8 mouse cellular contexts compared by ENCODE assay signal in the genomic region with DNA sequence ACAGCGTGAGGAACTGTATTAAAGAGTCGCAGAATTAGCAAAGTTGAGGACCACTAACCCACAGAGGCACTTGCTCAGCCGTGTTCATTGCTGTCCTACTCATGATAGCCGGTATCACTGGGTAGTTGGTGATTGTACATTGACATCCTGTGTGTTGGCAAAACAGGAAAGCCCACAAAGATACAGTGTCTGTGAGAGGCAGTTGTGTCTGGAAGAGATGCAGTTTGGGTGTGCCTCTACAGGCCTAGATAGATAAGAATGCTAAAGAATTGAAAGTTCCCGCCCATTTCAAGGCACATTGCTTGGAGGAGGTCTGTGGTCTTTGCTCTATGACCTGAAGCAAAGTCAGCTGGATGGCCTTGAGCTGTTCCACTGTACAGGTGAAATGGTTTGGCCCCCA. TPM values are rescaled to one million over a fixed set of nuclear protein-coding genes. Genes with fewer than 3 reads are reported as not detected.
DNase-seq lines count a peak whose midpoint lies in the region; ATAC-seq and TF ChIP-seq lines count a peak whose summit lies in the region.

A gene (plus strand): TSS at position 327 of the 400 bp plus-strand sequence.

- ATAC-seq in forebrain, embryonic 15.5 days (replicated peaks): no peak
- no peak for ATAC-seq in hindbrain, embryonic 11.5 days (ENCODE audit: low FRiP score)
- peak; percentile 100 for ATAC-seq in liver, embryonic 11.5 days (replicated peaks; ENCODE audit: low FRiP score)
- peak; percentile 94 for ATAC-seq in stomach, embryonic 15.5 days (ENCODE audit: insufficient read depth, low FRiP score, low read depth)

- H3K36me3 ChIP-seq in kidney, adult 2 months (ENCODE audit: control insufficient read depth, insufficient read depth, low read length): no peaks in the 10 kb centered on the region
- H3K36me3 ChIP-seq in forebrain, embryonic 15.5 days: no peaks in the 10 kb centered on the region
- no peaks in the 10 kb centered on the region for H3K36me3 ChIP-seq in hindbrain, embryonic 11.5 days (ENCODE audit: control insufficient read depth, insufficient read depth, low read length)
- H3K36me3 ChIP-seq in liver, embryonic 11.5 days (ENCODE audit: control insufficient read depth, insufficient read depth, low read length): no peaks in the 10 kb centered on the region
- H3K36me3 ChIP-seq in stomach, embryonic 15.5 days: no peaks in the 10 kb centered on the region

- H3K4me2 ChIP-seq in forebrain, embryonic 15.5 days (replicated peaks): no peak within 1 kb of the TSS
- H3K4me2 ChIP-seq in hindbrain, embryonic 11.5 days (replicated peaks; ENCODE audit: low read depth, low read length): no peak within 1 kb of the TSS
- H3K4me2 ChIP-seq in liver, embryonic 11.5 days: peak within 1 kb of the TSS; percentile 67
- 0 out of 2 replicates have a peak within 1 kb of the TSS, but pooled peaks have one; percentile 5 for H3K4me2 ChIP-seq in stomach, embryonic 15.5 days

- H3K27me3 ChIP-seq in kidney, adult 2 months (replicated peaks; ENCODE audit: control insufficient read depth, insufficient read depth, low read length): no peaks in the 10 kb centered on the region
- H3K27me3 ChIP-seq in forebrain, embryonic 15.5 days: no peaks in the 10 kb centered on the region
- no peaks in the 10 kb centered on the region for H3K27me3 ChIP-seq in hindbrain, embryonic 11.5 days (ENCODE audit: control insufficient read depth, insufficient read depth, low read length)
- no peaks in the 10 kb centered on the region for H3K27me3 ChIP-seq in liver, embryonic 11.5 days (replicated peaks; ENCODE audit: control insufficient read depth, insufficient read depth, low read length)
- H3K27me3 ChIP-seq in stomach, embryonic 15.5 days (replicated peaks): no peaks in the 10 kb centered on the region

- no peak for TF ChIP-seq POLR2A in kidney, adult 2 months (IDR thresholded peaks at IDR 0.05; ENCODE audit: low read depth, low read length)

- no peak within 1 kb of the TSS for H3K27ac ChIP-seq in kidney, adult 2 months (ENCODE audit: insufficient read depth, low read depth, low read length)
- H3K27ac ChIP-seq in forebrain, embryonic 15.5 days (replicated peaks): no peak within 1 kb of the TSS
- H3K27ac ChIP-seq in hindbrain, embryonic 11.5 days (ENCODE audit: low read depth, low read length): no peak within 1 kb of the TSS
- H3K27ac ChIP-seq in liver, embryonic 11.5 days (ENCODE audit: low read depth, low read length): peak within 1 kb of the TSS; percentile 94
- no peak within 1 kb of the TSS for H3K27ac ChIP-seq in stomach, embryonic 15.5 days

- no peak within 1 kb of the TSS for H3K4me3 ChIP-seq in kidney, adult 2 months (ENCODE audit: insufficient read depth, low read depth, low read length)
- H3K4me3 ChIP-seq in forebrain, embryonic 15.5 days: no peak within 1 kb of the TSS
- H3K4me3 ChIP-seq in hindbrain, embryonic 11.5 days (ENCODE audit: low read depth, low read length): no peak within 1 kb of the TSS
- peak within 1 kb of the TSS; percentile 33 for H3K4me3 ChIP-seq in liver, embryonic 11.5 days (ENCODE audit: low read depth, low read length)
- no peak within 1 kb of the TSS; the same call in 1 of the 2 replicates for H3K4me3 ChIP-seq in stomach, embryonic 15.5 days (replicated peaks)

- H3K9ac ChIP-seq in forebrain, embryonic 15.5 days (replicated peaks): no peak within 1 kb of the TSS
- no peak within 1 kb of the TSS for H3K9ac ChIP-seq in hindbrain, embryonic 11.5 days (ENCODE audit: low read depth, low read length)
- H3K9ac ChIP-seq in liver, embryonic 11.5 days (ENCODE audit: low read depth, low read length): peak within 1 kb of the TSS; percentile 70
- H3K9ac ChIP-seq in stomach, embryonic 15.5 days: no peak within 1 kb of the TSS

- no peak for DNase-seq in kidney, adult 2 months
- no peak for DNase-seq in kidney, postnatal 14 days
- no peak for DNase-seq in adrenal gland, adult 8-10 months
- DNase-seq in hindbrain, embryonic 11.5 days (ENCODE audit: low spot score): no peak
- DNase-seq in liver, embryonic 11.5 days (ENCODE audit: low spot score): no peak
- DNase-seq in thymus, postnatal 14 days: no peak

- WGBS in kidney, adult 2 months: 90% methylated on average over 5 of the region's 5 CpGs
- 95% methylated on average over 5 of the region's 5 CpGs for WGBS in forebrain, embryonic 15.5 days
- 87% methylated on average over 5 of the region's 5 CpGs for WGBS in hindbrain, embryonic 11.5 days
- WGBS in liver, embryonic 11.5 days: 44% methylated on average over 5 of the region's 5 CpGs
- 71% methylated on average over 5 of the region's 5 CpGs for WGBS in stomach, embryonic 15.5 days

- H3K9me3 ChIP-seq in forebrain, embryonic 15.5 days: no peaks in the 10 kb centered on the region
- H3K9me3 ChIP-seq in hindbrain, embryonic 11.5 days (ENCODE audit: control insufficient read depth, low read length): no peaks in the 10 kb centered on the region
- no peaks in the 10 kb centered on the region for H3K9me3 ChIP-seq in liver, embryonic 11.5 days (ENCODE audit: control insufficient read depth, low read length)
- no peaks in the 10 kb centered on the region for H3K9me3 ChIP-seq in stomach, embryonic 15.5 days

- no peak for TF ChIP-seq CTCF in kidney, adult 2 months (conservative IDR thresholded peaks at IDR 0.05; ENCODE audit: insufficient read depth, insufficient read length, low read depth, low read length)

- no peaks in the 10 kb centered on the region for H3K4me1 ChIP-seq in kidney, adult 2 months (ENCODE audit: control insufficient read depth, insufficient read depth, low read length)
- no peaks in the 10 kb centered on the region for H3K4me1 ChIP-seq in forebrain, embryonic 15.5 days
- no peaks in the 10 kb centered on the region for H3K4me1 ChIP-seq in hindbrain, embryonic 11.5 days (replicated peaks; ENCODE audit: control insufficient read depth, insufficient read depth, low read length)
- no peaks in the 10 kb centered on the region for H3K4me1 ChIP-seq in liver, embryonic 11.5 days (replicated peaks; ENCODE audit: control insufficient read depth, insufficient read depth, low read length)
- H3K4me1 ChIP-seq in stomach, embryonic 15.5 days: no peaks in the 10 kb centered on the region

RNA-seq across cellular contexts. Expression of the gene that starts here (rescaled TPM):
- 212 and 261 TPM in 2 replicates for polyA plus RNA-seq in kidney, adult 2 months (2012; rRNA removed)
- 100 to 1,000 TPM; 165 to 181 (median 177) TPM for total RNA-seq in adrenal gland, adult 8-10 months (2022)
- 309 and 310 TPM in 2 replicates for polyA plus RNA-seq in forebrain, embryonic 15.5 days (2015; fragmentation: Nextera tagmentation; extraction: Ambion mirVana)
- polyA plus RNA-seq in hindbrain, embryonic 11.5 days (2014; fragmentation: Nextera tagmentation; extraction: Ambion mirVana): 284 and 291 TPM in 2 replicates
- polyA plus RNA-seq in liver, embryonic 11.5 days (2014; fragmentation: Nextera tagmentation; extraction: Ambion mirVana): 215 and 216 TPM in 2 replicates
- 248 and 262 TPM in 2 replicates for polyA plus RNA-seq in stomach, embryonic 15.5 days (2015; fragmentation: Nextera tagmentation; extraction: Ambion mirVana)

Comparison
In these comparisons a context has a peak if more than half of its experiments do, and no peak if none do; other contexts are left out.
1. ATAC-seq: peak in liver, embryonic 11.5 days (single experiment) and stomach, embryonic 15.5 days (single experiment); none in forebrain, embryonic 15.5 days (single experiment) and hindbrain, embryonic 11.5 days (single experiment).
2. H3K4me2 ChIP-seq: peak in liver, embryonic 11.5 days (single experiment) and stomach, embryonic 15.5 days (single experiment); none in forebrain, embryonic 15.5 days (single experiment) and hindbrain, embryonic 11.5 days (single experiment).